Mouse (Mus musculus): ENCODE data around the gene Rbm17. TPM values are rescaled to one million over a fixed set of nuclear protein-coding genes. Genes with fewer than 3 reads are reported as not detected.
"Not testable (repeated sequence)": the region's sequence is repeated elsewhere in the genome, so short reads cannot be mapped to it uniquely, and the experiment has no call there.

Gene Rbm17
- total and polyA plus RNA-seq, 3 experiments = 223 to 318 TPM; not detected in 1

- peaks cover 20 to 25% of the 10 kb centered on the region in 2 experiments for H3K4me1 ChIP-seq (ENCODE audit: control insufficient read depth in 1 of 2, insufficient read depth in 2 of 2, low read length in 2 of 2)
- peaks cover 0 to 25% of the 10 kb centered on the region in 2 experiments; a peak in 3 of 4 replicates for H3K36me3 ChIP-seq (ENCODE audit: control insufficient read depth in 1 of 2, insufficient read depth in 2 of 2, low read length in 2 of 2)
- peak; percentile 70 for DNase-seq (ENCODE audit: low read depth, low spot score)
- not testable (repeated sequence) for H3K27ac ChIP-seq (ENCODE audit: control insufficient read depth, low read depth, low read length); H3K9ac ChIP-seq (ENCODE audit: control insufficient read depth, low read depth, low read length, poor library complexity, severe bottlenecking); H3K79me2 ChIP-seq (ENCODE audit: control insufficient read depth, insufficient read depth, low read length, poor library complexity); H3K27me3 ChIP-seq (ENCODE audit: control insufficient read depth in 1 of 2, insufficient read depth in 2 of 2, low read length in 2 of 2); H3K4me3 ChIP-seq (ENCODE audit: control insufficient read depth in 1 of 2, insufficient read depth in 1 of 2, low read depth in 2 of 2, low read length in 2 of 2); H3K9me3 ChIP-seq (replicated peaks; ENCODE audit: insufficient read depth, low read length)
- TF ChIP-seq TCF12 (IDR thresholded peaks at IDR 0.05; ENCODE audit: low read depth, low read length) = peak; percentile 38; the same call in 1 of the 2 replicates
- TF ChIP-seq MYC (IDR thresholded peaks at IDR 0.05; ENCODE audit: low read depth, low read length) = 0 out of 2 replicates have a peak, but pooled peaks have one; percentile 32
- 0 out of 2 replicates have a peak, but pooled peaks have one; percentile 41 for TF ChIP-seq RCOR1 (IDR thresholded peaks at IDR 0.05; ENCODE audit: low read depth, low read length)
- TF ChIP-seq SIN3A (IDR thresholded peaks at IDR 0.05; ENCODE audit: low read length) = 0 out of 2 replicates have a peak, but pooled peaks have one; percentile 37
- 0 out of 2 replicates have a peak, but pooled peaks have one; percentile 16 for TF ChIP-seq TAL1 (IDR thresholded peaks at IDR 0.05; ENCODE audit: low read length)
- 0 out of 2 replicates have a peak, but pooled peaks have one; percentile 16 for TF ChIP-seq BHLHE40 (IDR thresholded peaks at IDR 0.05; ENCODE audit: borderline replicate concordance, low read depth, low read length)
- TF ChIP-seq EP300 (IDR thresholded peaks at IDR 0.05; ENCODE audit: low read depth in 1 of 2, low read length in 2 of 2) = peak; percentile 34 to 57; a peak in 2 of 4 replicates
- peak; percentile 76 for TF ChIP-seq GATA1 (IDR thresholded peaks at IDR 0.05; ENCODE audit: low read depth, low read length)
- TF ChIP-seq MXI1 (IDR thresholded peaks at IDR 0.05; ENCODE audit: low read depth, low read length) = peak; percentile 48
- TF ChIP-seq ETS1 (IDR thresholded peaks at IDR 0.05; ENCODE audit: low read depth, low read length) = peak; percentile 62; the same call in 1 of the 2 replicates
Measured at GRCm38 (mm10) chr2:11541528-11541927, 62.4 kb downstream of the Rbm17 start.

DNA sequence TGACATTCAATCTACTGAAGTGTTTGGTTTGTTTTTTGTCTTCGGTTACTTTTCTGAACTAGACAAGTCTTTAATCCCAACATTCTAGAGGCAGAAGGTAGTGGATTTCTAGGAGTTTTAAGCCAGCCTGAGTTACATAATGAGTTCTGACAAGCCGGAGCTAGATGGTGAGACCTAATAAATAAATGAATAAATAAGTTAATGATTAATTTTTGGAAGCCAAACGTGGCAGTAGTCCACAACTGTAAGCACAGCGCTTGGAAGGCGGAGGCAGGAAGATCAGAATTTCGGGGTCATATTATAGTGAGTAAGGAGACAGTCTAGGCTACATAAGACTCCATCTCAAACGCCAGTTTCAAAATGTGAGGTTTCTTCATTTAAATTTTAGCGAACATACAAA, 68.0 kb downstream of the Rbm17 start:
- Histone ChIP-seq H3K9me3 (replicated peaks; ENCODE audit: insufficient read depth, low read length) (no peaks in the 10 kb centered on the region), H3K9ac (ENCODE audit: control insufficient read depth, low read depth, low read length, poor library complexity, severe bottlenecking) (peak overlapping the region; percentile 64), H3K4me1 (ENCODE audit: control insufficient read depth in 1 of 2, insufficient read depth in 2 of 2, low read length in 2 of 2) (no peaks in the 10 kb centered on the region; a peak in 1 of 4 replicates), H3K27ac (ENCODE audit: control insufficient read depth, low read depth, low read length) (peak overlapping the region; percentile 25; the same call in 1 of the 2 replicates), H3K79me2 (ENCODE audit: control insufficient read depth, insufficient read depth, low read length, poor library complexity) (peaks cover 3% of the 10 kb centered on the region; the same call in 1 of the 2 replicates), H3K4me3 (ENCODE audit: control insufficient read depth in 1 of 2, insufficient read depth in 1 of 2, low read depth in 2 of 2, low read length in 2 of 2) (peak overlapping the region; percentile 66 to 89), H3K27me3 (ENCODE audit: control insufficient read depth in 1 of 2, insufficient read depth in 2 of 2, low read length in 2 of 2) (no peaks in the 10 kb centered on the region), H3K36me3 (ENCODE audit: control insufficient read depth in 1 of 2, insufficient read depth in 2 of 2, low read length in 2 of 2) (peaks cover 0 to 12% of the 10 kb centered on the region in 2 experiments; a peak in 2 of 4 replicates)
- TF ChIP-seq UBTF (IDR thresholded peaks at IDR 0.05; ENCODE audit: borderline replicate concordance, insufficient read depth, low read depth, low read length) (no peak), MXI1 (IDR thresholded peaks at IDR 0.05; ENCODE audit: low read depth, low read length) (no peak), E2F4 (IDR thresholded peaks at IDR 0.05; ENCODE audit: borderline replicate concordance, low read depth, low read length) (no peak), EP300 (IDR thresholded peaks at IDR 0.05; ENCODE audit: low read depth in 1 of 2, low read length in 2 of 2) (no peak), ETS1 (IDR thresholded peaks at IDR 0.05; ENCODE audit: low read depth, low read length) (no peak), TAL1 (IDR thresholded peaks at IDR 0.05; ENCODE audit: low read length) (no peak), TCF12 (IDR thresholded peaks at IDR 0.05; ENCODE audit: low read depth, low read length) (no peak), CHD2 (IDR thresholded peaks at IDR 0.05; ENCODE audit: low read length) (no peak), MAZ (IDR thresholded peaks at IDR 0.05; ENCODE audit: low read depth, low read length) (no peak), TBP (IDR thresholded peaks at IDR 0.05; ENCODE audit: low read depth, low read length) (no peak), POLR2AphosphoS2 (IDR thresholded peaks at IDR 0.05; ENCODE audit: low read length) (no peak), GABPA (IDR thresholded peaks at IDR 0.05; ENCODE audit: low read depth, low read length) (no peak), MAX (IDR thresholded peaks at IDR 0.05; ENCODE audit: low read length) (no peak), GATA1 (IDR thresholded peaks at IDR 0.05; ENCODE audit: low read depth, low read length) (no peak), BHLHE40 (IDR thresholded peaks at IDR 0.05; ENCODE audit: borderline replicate concordance, low read depth, low read length) (no peak), CHD1 (IDR thresholded peaks at IDR 0.05; ENCODE audit: low read depth, low read length) (no peak)
- DNase-seq (ENCODE audit: low read depth, low spot score) = no peak

Other genes starting within 250 kb of the Rbm17 start
- gene Pfkfb3, start 50.1 kb downstream of the Rbm17 start, total RNA-seq (2012; rRNA removed) = 7.2 and 9.9 TPM in 2 replicates
- gene Pfkfb3, start 50.1 kb downstream of the Rbm17 start, polyA plus RNA-seq (2012; ENCODE audit: insufficient read depth in 1 of 2, insufficient read length in 2 of 2, low read depth in 1 of 2, low replicate concordance in 2 of 2, missing spikeins in 1 of 2) = 10 to 100 TPM in 1 of 2 experiments, not detected in 1; 13.8 TPM
- gene Gm17490, start 22.1 kb upstream of the Rbm17 start, total RNA-seq (2012; rRNA removed) = not detected in 2 replicates
- gene Gm17490, start 22.1 kb upstream of the Rbm17 start, polyA plus RNA-seq (2012; ENCODE audit: insufficient read depth in 1 of 2, insufficient read length in 2 of 2, low read depth in 1 of 2, low replicate concordance in 2 of 2, missing spikeins in 1 of 2) = not detected
- gene Il2ra, start 38.7 kb upstream of the Rbm17 start, total RNA-seq (2012; rRNA removed) = not detected in 2 replicates
- not detected for gene Il2ra, start 38.7 kb upstream of the Rbm17 start, polyA plus RNA-seq (2012; ENCODE audit: insufficient read depth in 1 of 2, insufficient read length in 2 of 2, low read depth in 1 of 2, low replicate concordance in 2 of 2, missing spikeins in 1 of 2)
- 0.10 and 0.50 TPM in 2 replicates for gene Il15ra, start 101.1 kb upstream of the Rbm17 start, total RNA-seq (2012; rRNA removed)
- gene Il15ra, start 101.1 kb upstream of the Rbm17 start, polyA plus RNA-seq (2012; ENCODE audit: insufficient read depth in 1 of 2, insufficient read length in 2 of 2, low read depth in 1 of 2, low replicate concordance in 2 of 2, missing spikeins in 1 of 2) = under 1 TPM in 1 of 2 experiments, not detected in 1; 0.95 TPM
- gene Fbh1, start 173.4 kb upstream of the Rbm17 start, total RNA-seq (2012; rRNA removed) = 33.7 and 34.9 TPM in 2 replicates
- 10 to 100 TPM in 1 of 2 experiments, not detected in 1; 44.9 TPM for gene Fbh1, start 173.4 kb upstream of the Rbm17 start, polyA plus RNA-seq (2012; ENCODE audit: insufficient read depth in 1 of 2, insufficient read length in 2 of 2, low read depth in 1 of 2, low replicate concordance in 2 of 2, missing spikeins in 1 of 2)
- 11.6 and 12.9 TPM in 2 replicates for gene Ankrd16, start 173.7 kb upstream of the Rbm17 start, total RNA-seq (2012; rRNA removed)
- 10 to 100 TPM in 1 of 2 experiments, not detected in 1; 23.5 TPM for gene Ankrd16, start 173.7 kb upstream of the Rbm17 start, polyA plus RNA-seq (2012; ENCODE audit: insufficient read depth in 1 of 2, insufficient read length in 2 of 2, low read depth in 1 of 2, low replicate concordance in 2 of 2, missing spikeins in 1 of 2)

Data from MEL (cell line).